Mouse (Mus musculus): Measurements from ENCODE around the gene Sftpa1.

Gene Sftpa1

DNA sequence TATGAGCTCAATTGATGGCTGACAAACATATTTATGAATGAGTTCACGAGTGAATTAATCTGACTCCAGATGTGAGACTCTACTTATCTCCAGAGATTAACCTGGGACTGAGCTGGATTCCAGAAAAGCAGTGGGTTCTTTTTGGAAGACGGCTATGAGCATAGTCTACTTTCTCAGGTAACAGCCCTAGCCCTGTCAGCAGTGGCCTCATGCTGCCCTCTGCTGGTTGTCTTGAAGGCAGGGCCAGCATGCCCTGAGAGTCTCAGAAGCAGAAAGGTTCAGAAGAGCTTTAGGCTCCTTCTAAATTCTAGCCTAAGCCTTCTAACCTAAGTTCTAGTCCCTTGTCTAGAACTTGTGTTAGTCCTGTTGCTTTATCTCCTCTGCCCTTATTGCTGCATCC lies 31.1 kb downstream of the Sftpa1 start:
- DNase-seq, result peak; percentile 55 to 65

DNA sequence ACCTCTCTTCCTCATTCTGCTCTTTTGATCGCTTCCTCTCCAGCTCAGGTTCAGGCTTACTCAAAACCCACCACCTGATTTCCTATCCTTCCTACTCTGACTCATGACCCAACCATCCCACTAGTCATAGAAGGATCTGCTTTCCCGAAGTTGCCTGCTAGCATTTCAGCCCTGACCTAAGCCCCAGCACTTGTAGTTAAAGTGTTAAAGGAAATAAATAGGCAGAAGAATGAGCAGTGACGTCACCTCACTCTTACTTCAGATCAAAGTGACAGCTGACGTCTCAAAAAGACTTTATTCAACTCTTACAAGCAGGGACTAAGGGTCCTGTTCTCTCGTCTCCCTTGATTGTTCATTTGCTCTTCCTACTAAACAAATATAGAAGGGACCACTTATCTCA lies 35.7 kb downstream of the Sftpa1 start:
- DNase-seq, result no peak

DNA sequence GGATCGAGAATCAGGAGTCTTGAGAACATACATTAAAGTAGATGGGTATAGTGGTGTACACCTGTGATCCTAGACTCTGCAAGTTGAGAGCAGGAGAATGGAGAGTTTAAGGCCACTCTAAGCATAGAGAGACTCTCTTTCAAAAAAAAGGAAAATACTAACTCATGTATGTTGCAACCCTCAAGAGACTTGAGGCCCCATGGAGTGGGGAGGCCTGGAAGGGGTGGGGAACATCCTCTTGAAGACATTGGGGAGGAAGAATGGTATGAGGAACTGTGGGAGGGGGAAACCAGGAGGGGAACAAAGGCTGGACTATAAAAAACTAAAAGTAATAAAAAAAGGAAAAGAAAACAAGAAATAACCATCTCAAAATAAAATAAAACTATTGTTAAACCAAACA lies 37.0 kb downstream of the Sftpa1 start:
- DNase-seq, result no peak

DNA sequence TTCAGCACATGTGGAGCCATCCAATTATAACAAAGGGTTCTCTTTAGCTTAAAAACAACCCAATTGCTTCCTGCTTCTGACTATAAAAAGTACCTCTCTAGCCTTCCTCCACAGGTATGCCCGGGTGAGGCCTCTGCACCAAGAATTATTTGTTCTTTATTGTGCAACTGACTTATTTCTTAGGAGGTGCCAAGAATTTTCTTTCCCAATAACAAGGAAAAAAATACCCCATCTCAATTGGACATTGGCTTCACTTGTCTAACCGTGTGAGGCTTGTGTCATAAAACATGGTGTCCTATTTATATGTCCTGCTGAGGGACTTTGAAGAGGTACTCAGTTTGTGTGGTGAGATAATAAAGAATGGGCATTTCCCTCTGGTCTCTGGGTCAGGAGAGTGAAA lies 38.9 kb downstream of the Sftpa1 start:
- no peak for DNase-seq

DNA sequence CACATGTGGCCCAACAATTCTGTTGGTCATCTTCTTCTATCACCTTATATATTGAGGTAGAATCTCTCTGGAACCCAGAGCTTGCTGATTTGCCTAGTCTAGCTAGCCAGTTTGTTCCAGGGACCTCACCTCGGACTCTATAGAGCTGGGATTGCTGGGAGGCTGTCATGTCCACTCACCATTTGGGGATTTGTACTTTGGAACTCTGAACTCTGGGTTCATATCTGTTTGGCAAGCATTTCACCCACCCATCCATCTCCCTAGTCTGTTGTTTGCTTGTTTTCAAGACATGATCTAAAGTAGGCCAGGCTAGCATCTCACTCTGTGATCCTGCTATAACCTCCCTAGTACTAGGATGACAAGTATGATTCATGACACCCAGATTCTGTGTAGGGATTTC lies 43.2 kb downstream of the Sftpa1 start:
- DNase-seq, result no peak

DNA sequence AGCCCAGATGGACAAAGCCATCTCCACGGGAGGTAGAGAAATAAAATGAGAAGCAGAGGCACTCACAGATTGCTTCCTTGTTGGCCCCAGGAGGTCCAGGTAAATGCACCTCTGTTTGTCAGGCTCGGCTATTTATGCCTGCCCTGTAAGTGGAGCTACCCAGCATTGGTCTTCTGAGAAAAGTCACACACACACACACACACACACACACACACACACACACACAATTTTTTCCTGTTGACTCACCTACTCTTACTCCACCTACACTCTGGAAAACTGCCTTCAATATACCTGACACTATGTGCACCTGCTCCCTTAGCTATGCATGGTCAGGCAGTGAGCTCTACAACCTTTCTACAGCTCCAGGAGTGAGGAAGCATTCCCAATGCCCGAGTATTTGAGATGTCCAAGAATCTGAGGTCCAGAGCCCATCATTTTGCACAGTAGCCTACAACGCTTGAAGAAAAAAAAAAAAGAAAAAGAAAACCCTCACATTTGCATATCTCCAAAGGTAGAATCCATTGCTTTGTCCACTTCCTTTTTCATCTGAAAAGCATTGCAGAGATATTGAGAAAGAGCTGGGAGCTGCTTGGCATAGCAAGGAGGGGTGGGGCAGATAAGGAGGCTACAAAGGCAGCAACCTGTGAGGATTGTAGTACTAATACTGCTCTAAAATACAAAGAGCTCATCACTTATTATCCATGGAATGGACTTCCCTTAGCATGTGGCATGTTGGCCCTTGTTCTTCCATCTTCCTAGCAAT lies 53.7 kb downstream of the Sftpa1 start, which contains the start of gene Sftpd:
Gene Sftpd, minus strand, starts transcription at position 91 of the 763 bp plus-strand sequence.
- no peak for DNase-seq

Measured in kidney, postnatal 25 days (tissue).